Mouse (Mus musculus) gastrocnemius, adult 2 months (tissue): Measurements from ENCODE around the gene Tmem179b. TPM values are rescaled to one million over a fixed set of nuclear protein-coding genes. Genes with fewer than 3 reads are reported as not detected.

ENCODE experiments used
- DNase-seq: peaks from one replicate; pipeline ENCODE4 v3.0.0; 2022
- H3K27ac ChIP-seq: fragments of 200-600 bp; 2 replicates; pipeline ENCODE4 v1.8.1; 2022; ENCODE audit warnings: mild to moderate bottlenecking
- H3K4me3 ChIP-seq: fragments of 200-600 bp; 2 replicates; pipeline ENCODE4 v1.8.1; 2022; ENCODE audit warnings: mild to moderate bottlenecking, moderate library complexity
- CTCF ChIP-seq: fragments of 200-600 bp; IDR thresholded peaks from 2 replicates; pipeline ENCODE4 v1.8.1; 2022; ENCODE audit warnings: antibody characterized with exemption, mild to moderate bottlenecking, moderate library complexity
- intact Hi-C: fragments of 180-260 bp; cut with DNase I; formaldehyde crosslinking; loops from one replicate; pipeline ENCODE4 v1.15.1; 2025
- total RNA-seq, 2 experiments: library from RNA; stranded (reverse); gene quantifications; 2 replicates each; pipeline ENCODE4 v1.2.3; 2021

Tmem179b gene
- total RNA-seq, 2 experiments from 2014 or later: 7.4 to 10.6 TPM

- Histone ChIP-seq H3K27ac (no peak overlapping the region), H3K4me3 (no peak overlapping the region)
- no peak for TF ChIP-seq CTCF
- no peak for DNase-seq
- intact Hi-C loops: no loop called here
These were observed 8.7 kb downstream of the Tmem179b start for GRCm38 (mm10) chr19:8765562-8765961.

GRCm38 (mm10) chr19:8763276-8763675, 11.0 kb downstream of the Tmem179b start:
- no peak for TF ChIP-seq CTCF
- no peak overlapping the region for H3K27ac ChIP-seq
- intact Hi-C loops: no loop called here
- no peak overlapping the region for H3K4me3 ChIP-seq
- DNase-seq: no peak

GRCm38 (mm10) chr19:8760757-8761156, 13.5 kb downstream of the Tmem179b start:
- intact Hi-C loops: no loop called here
- no peak overlapping the region for H3K27ac ChIP-seq
- no peak for DNase-seq
- TF ChIP-seq CTCF: peak; percentile 24; the same call in 1 of the 2 replicates
- no peak overlapping the region for H3K4me3 ChIP-seq

GRCm38 (mm10) chr19:8758899-8759298, 15.4 kb downstream of the Tmem179b start:
- no peak for DNase-seq
- no peak overlapping the region for H3K27ac ChIP-seq
- intact Hi-C loops: no loop called here
- no peak for TF ChIP-seq CTCF
- no peak overlapping the region for H3K4me3 ChIP-seq

- no peak for DNase-seq
- peak overlapping the region; percentile 84 for H3K4me3 ChIP-seq
- TF ChIP-seq CTCF: no peak
- H3K27ac ChIP-seq: peak overlapping the region; percentile 97
- intact Hi-C loops: loop anchor here (2.0 kb wide), 1 partner anchor 17 kb away; the partner anchor contains the start of genes 1700092M07Rik and Stx5a
These were observed 16.7 kb downstream of the Tmem179b start for GRCm38 (mm10) chr19:8757471-8757998.

- Histone ChIP-seq H3K27ac (peak within 1 kb of the TSS; percentile 97), H3K4me3 (peak within 1 kb of the TSS; percentile 84)
- intact Hi-C loops: loop anchor here (2.0 kb wide), 1 partner anchor 16 kb away; the partner anchor contains the start of genes 1700092M07Rik and Stx5a
- TF ChIP-seq CTCF: no peak
- peak; percentile 96 for DNase-seq
These were observed 17.5 kb downstream of the Tmem179b start, which contains the start of gene Nxf1 for GRCm38 (mm10) chr19:8756635-8757387. Nxf1 (plus strand) TSS chr19:8757073.

GRCm38 (mm10) chr19:8755652-8756051, 18.6 kb downstream of the Tmem179b start:
- intact Hi-C loops: loop anchor here (2.0 kb wide), 1 partner anchor 15 kb away; the partner anchor contains the start of genes 1700092M07Rik and Stx5a
- no peak overlapping the region; the same call in 1 of the 2 replicates for H3K27ac ChIP-seq
- DNase-seq: no peak
- peak overlapping the region; percentile 84 for H3K4me3 ChIP-seq
- no peak for TF ChIP-seq CTCF

GRCm38 (mm10) chr19:8747368-8747767, 26.9 kb downstream of the Tmem179b start:
- H3K4me3 ChIP-seq: no peak overlapping the region
- peak; percentile 44; the same call in 1 of the 2 replicates for TF ChIP-seq CTCF
- no peak for DNase-seq
- H3K27ac ChIP-seq: no peak overlapping the region
- intact Hi-C loops: no loop called here

- no peak overlapping the region for H3K27ac ChIP-seq
- intact Hi-C loops: no loop called here
These were observed 28.9 kb downstream of the Tmem179b start for GRCm38 (mm10) chr19:8745382-8745781.

GRCm38 (mm10) chr19:8742176-8742575, 32.1 kb downstream of the Tmem179b start:
- H3K4me3 ChIP-seq: peak overlapping the region; percentile 74
- DNase-seq: peak; percentile 26
- no peak for TF ChIP-seq CTCF
- peak overlapping the region; percentile 99 for H3K27ac ChIP-seq
- intact Hi-C loops: no loop called here

More at GRCm38 (mm10) chr19:8745382-8745781, 28.9 kb downstream of the Tmem179b start:
- no peak for TF ChIP-seq CTCF
- no peak overlapping the region for H3K4me3 ChIP-seq
- DNase-seq: no peak

- peak; percentile 96 for DNase-seq
- no peak; the same call in 1 of the 2 replicates for TF ChIP-seq CTCF
- Histone ChIP-seq H3K27ac (peak within 1 kb of the TSS; percentile 99), H3K4me3 (peak within 1 kb of the TSS; percentile 74)
- intact Hi-C loops: loop anchor here (2.0 kb wide), 1 partner anchor 15 kb away; the partner anchor contains the start of gene Nxf1
These were observed 32.9 kb downstream of the Tmem179b start, which contains the start of gene Stx5a for GRCm38 (mm10) chr19:8741243-8741869. Stx5a (plus strand) TSS chr19:8741413.

GRCm38 (mm10) chr19:8740603-8741002, 33.7 kb downstream of the Tmem179b start, which contains the start of gene 1700092M07Rik:
1700092M07Rik (plus strand) TSS chr19:8740718.
- peak within 1 kb of the TSS; percentile 99 for H3K27ac ChIP-seq
- TF ChIP-seq CTCF: no peak
- peak within 1 kb of the TSS; percentile 74 for H3K4me3 ChIP-seq
- intact Hi-C loops: loop anchor here (2.0 kb wide), 1 partner anchor 16 kb away; the partner anchor contains the start of gene Nxf1
- DNase-seq: peak; percentile 26
